Mouse (Mus musculus): ENCODE data around the gene Zyg11a. TPM values are rescaled to one million over a fixed set of nuclear protein-coding genes. Genes with fewer than 3 reads are reported as not detected.

Gene Zyg11a
- polyA plus RNA-seq (2011; ENCODE audit: insufficient read depth, insufficient read length, low read depth, missing spikeins): 22.3 and 23.2 TPM in 2 replicates

GRCm38 (mm10) chr4:108217332-108218179 is at the start of gene Zyg11a:
Zyg11a (minus strand) TSS chr4:108218048.
- Histone ChIP-seq H3K9me3 (replicated peaks; ENCODE audit: control insufficient read depth, insufficient read depth, low read length, poor library complexity, severe bottlenecking) (no peaks in the 10 kb centered on the region), H3K27ac (ENCODE audit: insufficient read depth, low read length) (peak within 1 kb of the TSS; percentile 98), H3K9ac (ENCODE audit: low read depth, poor library complexity, severe bottlenecking) (peak within 1 kb of the TSS; percentile 91), H3K4me3 (ENCODE audit: low read depth, low read length) (peak within 1 kb of the TSS; percentile 72), H3K4me1 (ENCODE audit: control insufficient read depth, insufficient read depth, low read length) (peaks cover 1% of the 10 kb centered on the region), H3K27me3 (ENCODE audit: control insufficient read depth, insufficient read depth, low read length, poor library complexity, severe bottlenecking) (no peaks in the 10 kb centered on the region), H3K36me3 (ENCODE audit: control insufficient read depth, insufficient read depth, low read length, poor library complexity, severe bottlenecking) (no peaks in the 10 kb centered on the region)
- TF ChIP-seq EP300 (IDR thresholded peaks at IDR 0.05; ENCODE audit: insufficient read depth, low read depth, low read length): no peak
- no peak for TF ChIP-seq POLR2A (IDR thresholded peaks at IDR 0.05; ENCODE audit: insufficient read depth, low read length)
- no peak for TF ChIP-seq CTCF (IDR thresholded peaks at IDR 0.05; ENCODE audit: low read depth, low read length)

GRCm38 (mm10) chr4:108265774-108266173 is 47.9 kb upstream of the Zyg11a start:
- no peaks in the 10 kb centered on the region for H3K27me3 ChIP-seq (ENCODE audit: control insufficient read depth, insufficient read depth, low read length, poor library complexity, severe bottlenecking)
- no peak overlapping the region for H3K9ac ChIP-seq (ENCODE audit: low read depth, poor library complexity, severe bottlenecking)
- TF ChIP-seq EP300 (IDR thresholded peaks at IDR 0.05; ENCODE audit: insufficient read depth, low read depth, low read length) (no peak), CTCF (IDR thresholded peaks at IDR 0.05; ENCODE audit: low read depth, low read length) (no peak), POLR2A (IDR thresholded peaks at IDR 0.05; ENCODE audit: insufficient read depth, low read length) (no peak)
- H3K4me1 ChIP-seq (ENCODE audit: control insufficient read depth, insufficient read depth, low read length): no peaks in the 10 kb centered on the region
- no peaks in the 10 kb centered on the region for H3K9me3 ChIP-seq (replicated peaks; ENCODE audit: control insufficient read depth, insufficient read depth, low read length, poor library complexity, severe bottlenecking)
- H3K4me3 ChIP-seq (ENCODE audit: low read depth, low read length): no peak overlapping the region
- no peak overlapping the region for H3K27ac ChIP-seq (ENCODE audit: insufficient read depth, low read length)
- H3K36me3 ChIP-seq (ENCODE audit: control insufficient read depth, insufficient read depth, low read length, poor library complexity, severe bottlenecking): peaks cover 7% of the 10 kb centered on the region

- Histone ChIP-seq H3K9ac (ENCODE audit: low read depth, poor library complexity, severe bottlenecking) (no peak overlapping the region), H3K4me1 (ENCODE audit: control insufficient read depth, insufficient read depth, low read length) (no peaks in the 10 kb centered on the region), H3K36me3 (ENCODE audit: control insufficient read depth, insufficient read depth, low read length, poor library complexity, severe bottlenecking) (peaks cover 7% of the 10 kb centered on the region), H3K27me3 (ENCODE audit: control insufficient read depth, insufficient read depth, low read length, poor library complexity, severe bottlenecking) (no peaks in the 10 kb centered on the region), H3K4me3 (ENCODE audit: low read depth, low read length) (no peak overlapping the region), H3K9me3 (replicated peaks; ENCODE audit: control insufficient read depth, insufficient read depth, low read length, poor library complexity, severe bottlenecking) (no peaks in the 10 kb centered on the region), H3K27ac (ENCODE audit: insufficient read depth, low read length) (no peak overlapping the region)
- TF ChIP-seq EP300 (IDR thresholded peaks at IDR 0.05; ENCODE audit: insufficient read depth, low read depth, low read length): no peak
- peak; percentile 38 for TF ChIP-seq CTCF (IDR thresholded peaks at IDR 0.05; ENCODE audit: low read depth, low read length)
These were observed 35.5 kb upstream of the Zyg11a start for GRCm38 (mm10) chr4:108253317-108253716.

- peaks cover 5% of the 10 kb centered on the region; the same call in 1 of the 2 replicates for H3K36me3 ChIP-seq (ENCODE audit: control insufficient read depth, insufficient read depth, low read length, poor library complexity, severe bottlenecking)
- no peaks in the 10 kb centered on the region for H3K4me1 ChIP-seq (ENCODE audit: control insufficient read depth, insufficient read depth, low read length)
- no peak overlapping the region for H3K4me3 ChIP-seq (ENCODE audit: low read depth, low read length)
- H3K9me3 ChIP-seq (replicated peaks; ENCODE audit: control insufficient read depth, insufficient read depth, low read length, poor library complexity, severe bottlenecking): no peaks in the 10 kb centered on the region
- no peak overlapping the region for H3K27ac ChIP-seq (ENCODE audit: insufficient read depth, low read length)
- TF ChIP-seq CTCF (IDR thresholded peaks at IDR 0.05; ENCODE audit: low read depth, low read length): no peak
- TF ChIP-seq POLR2A (IDR thresholded peaks at IDR 0.05; ENCODE audit: insufficient read depth, low read length): no peak
- no peak for TF ChIP-seq EP300 (IDR thresholded peaks at IDR 0.05; ENCODE audit: insufficient read depth, low read depth, low read length)
- no peak overlapping the region for H3K9ac ChIP-seq (ENCODE audit: low read depth, poor library complexity, severe bottlenecking)
- H3K27me3 ChIP-seq (ENCODE audit: control insufficient read depth, insufficient read depth, low read length, poor library complexity, severe bottlenecking): no peaks in the 10 kb centered on the region
These were observed 32.7 kb upstream of the Zyg11a start for GRCm38 (mm10) chr4:108250501-108250900.

- H3K36me3 ChIP-seq (ENCODE audit: control insufficient read depth, insufficient read depth, low read length, poor library complexity, severe bottlenecking): peaks cover 4% of the 10 kb centered on the region; the same call in 1 of the 2 replicates
- no peaks in the 10 kb centered on the region for H3K9me3 ChIP-seq (replicated peaks; ENCODE audit: control insufficient read depth, insufficient read depth, low read length, poor library complexity, severe bottlenecking)
- H3K27ac ChIP-seq (ENCODE audit: insufficient read depth, low read length): no peak overlapping the region
- H3K4me3 ChIP-seq (ENCODE audit: low read depth, low read length): no peak overlapping the region
- H3K27me3 ChIP-seq (ENCODE audit: control insufficient read depth, insufficient read depth, low read length, poor library complexity, severe bottlenecking): no peaks in the 10 kb centered on the region
- no peak overlapping the region for H3K9ac ChIP-seq (ENCODE audit: low read depth, poor library complexity, severe bottlenecking)
- H3K4me1 ChIP-seq (ENCODE audit: control insufficient read depth, insufficient read depth, low read length): no peaks in the 10 kb centered on the region
- TF ChIP-seq EP300 (IDR thresholded peaks at IDR 0.05; ENCODE audit: insufficient read depth, low read depth, low read length) (no peak), CTCF (IDR thresholded peaks at IDR 0.05; ENCODE audit: low read depth, low read length) (no peak)
These were observed 31.5 kb upstream of the Zyg11a start for GRCm38 (mm10) chr4:108249314-108249713.

GRCm38 (mm10) chr4:108233654-108234053 is 15.8 kb upstream of the Zyg11a start:
- TF ChIP-seq POLR2A (IDR thresholded peaks at IDR 0.05; ENCODE audit: insufficient read depth, low read length) (no peak), EP300 (IDR thresholded peaks at IDR 0.05; ENCODE audit: insufficient read depth, low read depth, low read length) (no peak), CTCF (IDR thresholded peaks at IDR 0.05; ENCODE audit: low read depth, low read length) (no peak)
- peaks cover 5% of the 10 kb centered on the region for H3K36me3 ChIP-seq (ENCODE audit: control insufficient read depth, insufficient read depth, low read length, poor library complexity, severe bottlenecking)
- no peak overlapping the region for H3K4me3 ChIP-seq (ENCODE audit: low read depth, low read length)
- H3K27me3 ChIP-seq (ENCODE audit: control insufficient read depth, insufficient read depth, low read length, poor library complexity, severe bottlenecking): no peaks in the 10 kb centered on the region
- no peak overlapping the region for H3K9ac ChIP-seq (ENCODE audit: low read depth, poor library complexity, severe bottlenecking)
- H3K9me3 ChIP-seq (replicated peaks; ENCODE audit: control insufficient read depth, insufficient read depth, low read length, poor library complexity, severe bottlenecking): no peaks in the 10 kb centered on the region
- H3K27ac ChIP-seq (ENCODE audit: insufficient read depth, low read length): no peak overlapping the region
- no peaks in the 10 kb centered on the region for H3K4me1 ChIP-seq (ENCODE audit: control insufficient read depth, insufficient read depth, low read length)

Measured in ES-Bruce4 (cell line).